Mouse (Mus musculus): ENCODE measurements around the gene Rb1.

GRCm38 (mm10) chr14:73373606-73374005 is 48.0 kb upstream of the Rb1 start:
- no peak for TF ChIP-seq CTCF (IDR thresholded peaks at IDR 0.05; ENCODE audit: low read depth)
- TF ChIP-seq EP300 (IDR thresholded peaks at IDR 0.05; ENCODE audit: low read depth), result no peak
